Mouse (Mus musculus) induced T-regulatory cell, adult 2 months (primary cell): ENCODE results near the gene Capn5.

Source experiments
- DNase-seq: peaks from one replicate; pipeline ENCODE4 v3.0.0-alpha.2; 2012; ENCODE audit warnings: low read depth

Gene Capn5

GRCm38 (mm10) chr7:98148721-98149407 is 29.2 kb downstream of the Capn5 start:
- DNase-seq: no peak

DNA sequence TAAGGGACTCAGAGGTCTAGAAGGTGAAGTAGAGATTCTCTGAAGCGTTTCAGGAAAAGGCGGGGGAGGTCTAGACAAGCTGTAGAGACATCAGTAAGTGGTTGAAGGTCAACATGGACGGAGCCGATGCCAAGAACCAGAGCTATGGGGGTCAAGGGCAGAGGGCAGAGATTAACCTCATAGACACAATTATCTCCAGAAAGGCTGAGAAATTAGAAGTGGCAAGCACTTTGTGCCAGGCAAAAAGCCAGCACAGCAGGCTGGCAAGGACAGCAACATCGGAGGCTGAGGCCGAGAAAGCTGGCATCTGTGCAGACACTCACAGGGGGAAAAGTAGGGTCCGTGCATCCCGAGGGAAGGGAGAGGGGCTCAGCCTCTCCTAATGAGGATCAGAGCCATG is 30.3 kb downstream of the Capn5 start:
- no peak for DNase-seq

DNA sequence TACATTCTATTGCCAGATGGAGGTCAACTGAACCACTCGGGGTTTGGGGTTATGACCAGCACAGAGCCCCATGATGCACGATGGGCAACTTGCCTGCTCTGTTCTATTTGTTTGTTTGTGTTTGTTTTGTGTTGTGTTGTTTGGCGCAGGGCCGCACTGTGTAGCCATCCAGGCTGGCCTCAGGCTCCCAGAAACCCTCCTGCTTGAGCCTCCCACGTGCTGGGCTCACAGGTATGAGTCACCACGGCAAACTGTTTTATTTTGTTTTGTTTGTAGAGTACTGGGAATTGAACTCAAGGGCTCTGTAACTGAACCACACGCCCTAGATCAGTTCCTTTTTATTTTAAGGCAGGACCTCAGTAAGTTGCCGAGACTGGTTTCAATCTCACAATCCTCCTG is 31.6 kb downstream of the Capn5 start:
- DNase-seq: no peak

GRCm38 (mm10) chr7:98145842-98146446 is 32.1 kb downstream of the Capn5 start:
- DNase-seq: no peak

- no peak for DNase-seq
Measured at GRCm38 (mm10) chr7:98145402-98145801, 32.7 kb downstream of the Capn5 start, which contains the start of gene Omp. TSS of gene Omp (minus strand) at chr7:98145502.

GRCm38 (mm10) chr7:98142648-98143047 is 35.4 kb downstream of the Capn5 start:
- no peak for DNase-seq

DNA sequence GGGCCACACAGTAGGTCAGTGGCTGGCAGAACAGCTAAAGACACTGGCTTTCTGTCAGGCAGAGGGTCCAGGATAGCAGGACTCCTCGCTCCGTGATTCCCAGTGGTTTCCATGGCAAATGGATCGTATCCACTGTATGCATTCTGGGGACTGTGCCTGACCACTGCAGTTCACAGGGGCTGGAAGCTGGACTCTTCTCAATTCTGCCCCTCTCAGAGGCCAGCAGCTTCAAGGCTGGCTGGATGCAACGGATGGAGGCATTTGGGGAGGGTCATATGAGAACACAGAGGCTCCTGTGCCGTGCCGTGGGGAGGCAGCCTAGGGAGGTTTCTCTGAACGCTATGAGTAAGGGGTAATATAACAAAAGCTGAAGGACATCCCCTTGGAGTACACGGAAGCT is 35.8 kb downstream of the Capn5 start:
- no peak for DNase-seq

GRCm38 (mm10) chr7:98141206-98141605 is 36.9 kb downstream of the Capn5 start:
- DNase-seq: no peak

DNA sequence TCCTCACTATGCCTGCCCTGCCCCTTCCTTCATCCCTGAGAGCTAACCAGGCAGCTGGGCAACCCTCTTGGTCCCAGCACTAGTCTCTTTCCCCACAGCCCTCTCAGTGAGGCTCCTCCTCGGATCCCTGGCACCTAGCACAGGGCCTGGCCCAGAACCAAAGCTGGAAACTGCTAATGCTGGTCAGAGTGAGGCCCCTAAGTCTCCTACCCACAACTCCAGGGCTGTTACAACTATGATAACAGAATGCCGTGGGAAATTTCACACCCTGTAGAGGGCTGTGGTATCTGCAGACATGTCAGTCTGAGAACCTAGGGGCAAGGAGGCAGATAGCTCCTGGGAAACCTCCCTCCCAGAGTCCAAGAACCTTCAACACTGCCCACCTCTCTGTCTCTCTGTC is 37.5 kb downstream of the Capn5 start:
- no peak for DNase-seq

- no peak for DNase-seq
Measured at GRCm38 (mm10) chr7:98139216-98139615, 38.9 kb downstream of the Capn5 start.

DNA sequence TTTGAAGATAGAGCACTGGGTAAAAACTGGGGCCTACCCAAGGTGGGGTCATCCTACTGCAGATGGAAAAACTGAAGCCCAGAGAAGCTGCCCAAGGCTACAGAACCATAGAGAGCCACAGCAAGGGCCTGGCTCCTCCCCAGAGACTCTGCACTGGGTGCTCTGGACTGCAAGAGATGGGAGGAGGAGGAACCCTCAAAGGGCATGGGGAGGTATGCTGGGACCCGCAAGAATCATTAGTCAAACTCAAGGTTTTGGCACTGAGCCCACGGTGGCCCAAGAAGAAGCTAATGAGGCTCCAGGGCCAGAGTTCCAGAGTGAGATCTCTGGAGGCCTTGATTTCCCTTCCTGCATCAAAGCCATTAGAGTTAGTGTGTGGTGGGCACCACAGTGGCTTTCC is 40.1 kb downstream of the Capn5 start:
- no peak for DNase-seq

GRCm38 (mm10) chr7:98137583-98137982 is 40.5 kb downstream of the Capn5 start:
- DNase-seq: no peak

DNA sequence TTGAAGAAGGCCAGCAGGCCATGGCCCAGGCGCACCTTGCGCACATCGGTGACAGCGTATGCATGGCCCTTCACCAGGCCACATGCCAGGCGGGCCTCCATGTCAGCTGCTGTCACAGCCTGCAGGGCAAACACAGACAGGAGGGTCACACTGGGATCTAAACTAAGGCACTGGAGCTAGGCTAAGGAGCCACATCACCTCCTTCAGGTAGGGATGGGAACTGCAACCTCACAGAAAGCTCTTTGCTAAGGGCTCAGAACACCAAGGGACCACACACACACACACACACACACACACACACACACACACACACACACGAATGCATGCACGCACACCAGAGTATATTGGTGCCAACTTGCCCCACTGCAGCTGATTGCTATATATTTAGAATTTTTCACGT is 46.3 kb downstream of the Capn5 start:
- DNase-seq: no peak

DNA sequence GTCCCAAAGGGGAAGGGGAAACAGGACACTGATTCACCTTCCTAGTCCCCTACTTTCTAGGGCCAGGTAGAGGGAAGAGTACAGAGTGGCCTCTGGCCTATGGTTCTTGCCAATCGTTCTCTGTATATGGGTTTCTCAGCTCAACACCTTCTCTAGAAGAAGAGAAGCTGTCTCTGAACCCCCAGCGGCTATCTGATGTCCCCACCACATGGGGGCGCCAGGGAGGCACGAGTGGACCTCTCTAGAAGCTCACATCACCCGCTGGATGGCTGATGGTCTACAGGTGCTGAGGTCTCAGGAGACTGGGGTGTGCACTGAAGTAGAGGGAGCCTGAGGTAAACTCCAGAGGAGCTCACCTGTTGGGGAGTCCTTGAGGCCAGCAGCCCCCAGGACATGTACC is 52.6 kb downstream of the Capn5 start:
- peak; percentile 56 for DNase-seq

- no peak for DNase-seq
Measured at GRCm38 (mm10) chr7:98124701-98125100, 53.4 kb downstream of the Capn5 start.

- DNase-seq: no peak
Measured at GRCm38 (mm10) chr7:98121673-98122072, 56.4 kb downstream of the Capn5 start.

GRCm38 (mm10) chr7:98121241-98121640 is 56.8 kb downstream of the Capn5 start:
- no peak for DNase-seq

GRCm38 (mm10) chr7:98120325-98120724 is 57.7 kb downstream of the Capn5 start:
- peak; percentile 89 for DNase-seq

DNA sequence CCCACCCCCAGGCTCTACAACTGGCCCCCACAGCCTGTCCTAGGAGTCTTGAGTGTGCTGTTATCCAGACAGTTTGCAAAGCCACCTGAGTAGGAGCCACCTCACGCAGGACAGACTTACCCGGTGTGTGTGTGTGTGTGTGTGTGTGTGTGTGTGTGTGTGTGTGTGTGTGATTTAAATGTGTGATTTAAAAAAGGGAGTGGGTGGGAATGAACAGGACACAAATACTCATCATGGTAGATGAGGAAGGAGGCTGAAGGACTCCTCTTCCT is 58.2 kb downstream of the Capn5 start:
- DNase-seq: no peak

GRCm38 (mm10) chr7:98119179-98119960 is 58.7 kb downstream of the Capn5 start, which contains the start of gene Myo7a:
TSS of gene Myo7a (minus strand) at chr7:98119524.
- DNase-seq: no peak

GRCm38 (mm10) chr7:98117012-98117660 is 60.9 kb downstream of the Capn5 start:
- no peak for DNase-seq

DNA sequence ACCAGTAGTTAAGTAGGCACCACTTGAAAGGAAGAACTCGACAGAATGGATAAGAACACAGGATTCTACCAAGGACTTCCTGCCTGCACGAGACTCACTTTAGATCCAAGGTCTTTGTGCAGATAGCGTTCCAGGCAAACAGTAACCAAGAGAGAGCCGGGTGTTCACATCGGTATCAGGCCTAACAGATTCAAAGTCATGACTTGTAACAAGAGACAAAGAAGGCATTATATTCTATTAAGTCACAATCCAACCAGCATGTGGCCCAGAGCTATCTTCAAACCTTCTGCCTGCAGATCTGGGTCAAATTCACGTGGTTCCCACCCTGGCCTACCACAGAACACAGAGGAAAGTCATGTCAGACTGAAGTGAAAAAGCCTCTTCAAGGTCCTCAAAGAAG is 63.4 kb downstream of the Capn5 start:
- no peak for DNase-seq

DNA sequence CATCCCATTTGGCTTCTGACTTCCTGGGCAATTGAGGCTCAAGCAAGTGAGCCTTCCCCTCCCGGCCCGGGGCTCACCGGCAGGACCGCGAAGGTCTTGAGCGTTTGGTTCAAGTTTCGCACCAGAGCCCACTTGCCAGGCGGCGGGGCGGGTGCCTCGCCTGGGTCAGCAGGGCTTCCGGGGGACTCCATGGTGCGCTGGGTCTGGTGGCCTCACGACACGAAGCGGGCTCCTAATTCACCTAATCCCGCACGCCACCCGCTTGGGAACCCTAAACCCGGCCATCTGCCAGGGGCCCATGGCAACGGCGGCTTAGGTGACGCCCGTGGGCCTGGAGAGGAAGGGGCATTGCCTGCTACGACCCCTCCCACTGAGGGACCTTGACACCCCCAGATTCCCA is 66.8 kb downstream of the Capn5 start:
- no peak for DNase-seq
